In the genomic region with DNA sequence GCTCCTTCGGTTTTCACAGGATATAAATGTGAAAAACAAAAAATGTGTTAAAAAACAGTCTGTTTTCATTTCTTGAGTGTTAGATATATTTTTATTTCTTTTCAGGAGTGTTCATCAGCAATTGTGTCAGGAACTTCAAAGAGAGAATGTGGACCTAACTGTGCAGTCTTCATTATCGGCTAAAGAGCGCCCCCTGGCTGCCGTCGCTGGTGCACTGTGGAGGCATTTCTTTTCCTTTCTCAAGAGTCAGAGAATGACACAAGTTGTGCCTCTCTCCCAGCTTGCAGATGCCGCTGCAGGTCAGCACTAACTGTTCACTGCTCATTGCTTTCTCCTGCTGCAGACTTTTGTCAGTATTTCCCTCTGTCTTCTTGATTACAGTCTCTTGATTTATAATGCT, we compare ENCODE assay signal across 8 mouse cellular contexts.
A peak's percentile ranks its signal among the peaks of the same experiment; 100 is the strongest.
DNase-seq lines count a peak whose midpoint lies in the region; ATAC-seq and TF ChIP-seq lines count a peak whose summit lies in the region.

No protein-coding gene starts in this region.

- H3K27ac ChIP-seq in heart, embryonic 11.5 days (ENCODE audit: low read depth, low read length), result no peak overlapping the region
- no peak overlapping the region for H3K27ac ChIP-seq in kidney, adult 2 months (ENCODE audit: insufficient read depth, low read depth, low read length)
- H3K27ac ChIP-seq in limb, embryonic 10.5 days, result no peak overlapping the region
- no peak overlapping the region for H3K27ac ChIP-seq in midbrain, embryonic 15.5 days

- TF ChIP-seq CTCF in kidney, adult 2 months (conservative IDR thresholded peaks at IDR 0.05; ENCODE audit: insufficient read depth, insufficient read length, low read depth, low read length), result peak; percentile 92

- DNase-seq in heart, adult 18-20 months, result peak; percentile 16 to 85
- peak; percentile 83 for DNase-seq in gastrocnemius, postnatal 10 days
- peak; percentile 72 for DNase-seq in kidney, adult 2 months
- DNase-seq in limb, embryonic 10.5 days (ENCODE audit: low spot score), result peak; percentile 83
- DNase-seq in spleen, adult 12 weeks (ENCODE audit: low spot score), result peak; percentile 52

- H3K4me2 ChIP-seq in heart, embryonic 11.5 days, result no peak overlapping the region
- no peak overlapping the region for H3K4me2 ChIP-seq in midbrain, embryonic 15.5 days

- WGBS in heart, embryonic 11.5 days (ENCODE audit: insufficient replicate concordance), result 24% methylated on average over 6 of the region's 6 CpGs
- 16% methylated on average over 6 of the region's 6 CpGs for WGBS in kidney, adult 2 months
- WGBS in limb, embryonic 10.5 days, result 27% methylated on average over 6 of the region's 6 CpGs
- WGBS in midbrain, embryonic 15.5 days, result 13% methylated on average over 6 of the region's 6 CpGs

- H3K4me1 ChIP-seq in heart, embryonic 11.5 days (ENCODE audit: control insufficient read depth, insufficient read depth, low read length), result no peaks in the 10 kb centered on the region
- no peaks in the 10 kb centered on the region for H3K4me1 ChIP-seq in kidney, adult 2 months (ENCODE audit: control insufficient read depth, insufficient read depth, low read length)
- no peaks in the 10 kb centered on the region for H3K4me1 ChIP-seq in limb, embryonic 10.5 days
- no peaks in the 10 kb centered on the region for H3K4me1 ChIP-seq in midbrain, embryonic 15.5 days

- TF ChIP-seq POLR2A in kidney, adult 2 months (IDR thresholded peaks at IDR 0.05; ENCODE audit: low read depth, low read length), result no peak

- ATAC-seq in heart, embryonic 11.5 days (replicated peaks; ENCODE audit: insufficient number of reproducible peaks, low FRiP score, low TSS enrichment), result no peak
- ATAC-seq in common myeloid progenitor, adult 5-6 weeks (replicated peaks; ENCODE audit: low read depth, poor library complexity, severe bottlenecking), result peak; percentile 94
- peak; percentile 94 for ATAC-seq in midbrain, embryonic 15.5 days (replicated peaks)

- no peaks in the 10 kb centered on the region for H3K27me3 ChIP-seq in heart, embryonic 11.5 days (ENCODE audit: control insufficient read depth, insufficient read depth, low read length)
- H3K27me3 ChIP-seq in kidney, adult 2 months (replicated peaks; ENCODE audit: control insufficient read depth, insufficient read depth, low read length), result no peaks in the 10 kb centered on the region
- no peaks in the 10 kb centered on the region for H3K27me3 ChIP-seq in limb, embryonic 10.5 days (ENCODE audit: low read depth, poor library complexity, severe bottlenecking)
- H3K27me3 ChIP-seq in midbrain, embryonic 15.5 days (replicated peaks), result no peaks in the 10 kb centered on the region

- H3K36me3 ChIP-seq in heart, embryonic 11.5 days (ENCODE audit: control insufficient read depth, insufficient read depth, low read length), result peaks cover 5% of the 10 kb centered on the region; the same call in 1 of the 2 replicates
- H3K36me3 ChIP-seq in kidney, adult 2 months (ENCODE audit: control insufficient read depth, insufficient read depth, low read length), result no peaks in the 10 kb centered on the region
- peaks cover 47% of the 10 kb centered on the region for H3K36me3 ChIP-seq in limb, embryonic 10.5 days
- no peaks in the 10 kb centered on the region for H3K36me3 ChIP-seq in midbrain, embryonic 15.5 days (replicated peaks)

- H3K4me3 ChIP-seq in heart, embryonic 11.5 days (ENCODE audit: low read depth, low read length), result no peak overlapping the region
- H3K4me3 ChIP-seq in kidney, adult 2 months (ENCODE audit: insufficient read depth, low read depth, low read length), result no peak overlapping the region
- no peak overlapping the region for H3K4me3 ChIP-seq in limb, embryonic 10.5 days
- H3K4me3 ChIP-seq in midbrain, embryonic 15.5 days, result no peak overlapping the region

- H3K9me3 ChIP-seq in heart, embryonic 11.5 days (replicated peaks; ENCODE audit: control insufficient read depth, low read length), result no peaks in the 10 kb centered on the region
- no peaks in the 10 kb centered on the region for H3K9me3 ChIP-seq in limb, embryonic 10.5 days (replicated peaks)
- H3K9me3 ChIP-seq in midbrain, embryonic 15.5 days, result no peaks in the 10 kb centered on the region

- no peak overlapping the region for H3K9ac ChIP-seq in heart, embryonic 11.5 days (ENCODE audit: low read depth, low read length)
- no peak overlapping the region for H3K9ac ChIP-seq in midbrain, embryonic 15.5 days
